Mouse (Mus musculus) heart, embryonic 14.5 days (tissue): ENCODE measurements around the gene Cdkn2b. TPM values are rescaled to one million over a fixed set of nuclear protein-coding genes. Genes with fewer than 3 reads are reported as not detected.

Experiments
- ATAC-seq: fragments of 200-750 bp; cut with Nextera tagmentation; 2 replicates; pipeline ENCODE4 v1.8.0; 2017; ENCODE audit warnings: low read depth, moderate TSS enrichment; ENCODE audit not compliant: insufficient number of reproducible peaks, insufficient read depth, low FRiP score
- H3K27ac ChIP-seq, 2 experiments: fragments of 200-500 bp in 1 of 2; fragments of 300-500 bp in 1 of 2; sonication (generic) in 1 of 2; replicated peaks in 1 of 2; 2 replicates each; pipeline ENCODE4 v1.5.1; 2012 to 2014; ENCODE audit warnings: low read depth in 2 of 2, low read length in 2 of 2, control low read depth in 1 of 2, mild to moderate bottlenecking in 1 of 2, mixed read lengths in 1 of 2; ENCODE audit not compliant: control insufficient read depth in 1 of 2, insufficient read depth in 1 of 2
- H3K27me3 ChIP-seq: fragments of 300-500 bp; sonication (generic); 2 replicates; pipeline ENCODE4 v1.6.1; 2014; ENCODE audit warnings: mild to moderate bottlenecking, low read length, control low read depth; ENCODE audit not compliant: control insufficient read depth, insufficient read depth
- H3K36me3 ChIP-seq: fragments of 300-500 bp; sonication (generic); 2 replicates; pipeline ENCODE4 v1.6.1; 2014; ENCODE audit warnings: mild to moderate bottlenecking, control low read depth, low read length, mixed read lengths; ENCODE audit not compliant: control insufficient read depth, insufficient read depth
- H3K4me1 ChIP-seq, 2 experiments: fragments of 200-500 bp in 1 of 2; fragments of 300-500 bp in 1 of 2; sonication (generic) in 1 of 2; 2 replicates each; pipeline ENCODE4 v1.6.1; 2012 to 2014; ENCODE audit warnings: low read length in 2 of 2, control low read depth in 1 of 2, mixed read lengths in 1 of 2; ENCODE audit not compliant: control insufficient read depth in 2 of 2, insufficient read depth in 2 of 2
- H3K4me2 ChIP-seq: fragments of 300-500 bp; sonication (generic); 2 replicates; pipeline ENCODE4 v1.6.1; 2014; ENCODE audit warnings: mild to moderate bottlenecking, low read length
- H3K4me3 ChIP-seq, 2 experiments: fragments of 200-500 bp in 1 of 2; fragments of 300-500 bp in 1 of 2; sonication (generic) in 1 of 2; 2 replicates each; pipeline ENCODE4 v1.5.1; 2012 to 2014; ENCODE audit warnings: low read length in 2 of 2, mild to moderate bottlenecking in 2 of 2, control low read depth in 1 of 2, low read depth in 1 of 2, moderate library complexity in 1 of 2; ENCODE audit not compliant: control insufficient read depth in 1 of 2, insufficient read depth in 1 of 2
- H3K9ac ChIP-seq: fragments of 300-500 bp; sonication (generic); 2 replicates; pipeline ENCODE4 v1.6.1; 2014; ENCODE audit warnings: mild to moderate bottlenecking, low read length
- H3K9me3 ChIP-seq: fragments of 300-500 bp; sonication (generic); 2 replicates; pipeline ENCODE4 v1.6.1; 2016; ENCODE audit warnings: low read length, control low read depth; ENCODE audit not compliant: control insufficient read depth
- WGBS: fragments of 180-500 bp; shearing (Covaris S2); extraction: QIAGEN DNeasy Blood & Tissue Kit; methylation state at CpG from one replicate; pipeline ENCODE4 v1.1.7; 2014; 5-methylcytosine and 5-hydroxymethylcytosine counted together
- polyA plus RNA-seq: library from polyadenylated mRNA; unstranded; fragments of >200 nt; fragmentation: Nextera tagmentation; extraction: Ambion mirVana; gene quantifications from 2 replicates; pipeline ENCODE4 v1.2.1, GENCODE M21; 2014

Gene Cdkn2b
- polyA plus RNA-seq, 1 experiment from 2014 or later: 1.2 TPM

DNA sequence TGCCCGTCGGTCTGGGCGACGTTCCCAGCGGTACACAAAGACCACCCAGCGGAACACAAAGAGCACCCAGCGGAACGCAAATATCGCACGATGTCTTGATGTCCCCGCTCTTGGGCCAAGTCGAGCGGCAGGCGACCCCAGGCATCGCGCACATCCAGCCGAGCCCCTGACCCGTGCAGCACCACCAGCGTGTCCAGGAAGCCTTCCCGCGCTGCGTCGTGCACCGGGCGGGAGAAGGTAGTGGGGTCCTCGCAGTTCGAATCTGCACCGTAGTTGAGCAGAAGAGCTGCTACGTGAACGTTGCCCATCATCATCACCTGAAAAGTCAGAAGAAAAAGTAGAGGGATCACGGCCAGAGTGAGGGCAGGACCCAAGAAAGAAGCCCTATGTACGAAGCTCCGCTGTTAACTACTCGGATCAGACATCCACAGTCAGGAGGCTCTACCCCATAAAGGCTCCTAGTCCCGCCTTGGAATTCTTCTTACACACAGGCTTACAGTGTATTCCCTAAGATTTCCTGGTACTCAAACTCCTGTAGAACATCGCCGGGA, 34.1 kb downstream of the Cdkn2b start:
- no peak overlapping the region for H3K4me2 ChIP-seq
- WGBS: 1% methylated on average over 37 of the region's 37 CpGs
- H3K4me1 ChIP-seq: no peaks in the 10 kb centered on the region
- H3K27ac ChIP-seq: no peak overlapping the region
- no peak for ATAC-seq
- H3K9ac ChIP-seq: no peak overlapping the region
- H3K27me3 ChIP-seq: peaks cover 97% of the 10 kb centered on the region
- no peaks in the 10 kb centered on the region for H3K36me3 ChIP-seq
- no peak overlapping the region for H3K4me3 ChIP-seq
- H3K9me3 ChIP-seq: no peaks in the 10 kb centered on the region

DNA sequence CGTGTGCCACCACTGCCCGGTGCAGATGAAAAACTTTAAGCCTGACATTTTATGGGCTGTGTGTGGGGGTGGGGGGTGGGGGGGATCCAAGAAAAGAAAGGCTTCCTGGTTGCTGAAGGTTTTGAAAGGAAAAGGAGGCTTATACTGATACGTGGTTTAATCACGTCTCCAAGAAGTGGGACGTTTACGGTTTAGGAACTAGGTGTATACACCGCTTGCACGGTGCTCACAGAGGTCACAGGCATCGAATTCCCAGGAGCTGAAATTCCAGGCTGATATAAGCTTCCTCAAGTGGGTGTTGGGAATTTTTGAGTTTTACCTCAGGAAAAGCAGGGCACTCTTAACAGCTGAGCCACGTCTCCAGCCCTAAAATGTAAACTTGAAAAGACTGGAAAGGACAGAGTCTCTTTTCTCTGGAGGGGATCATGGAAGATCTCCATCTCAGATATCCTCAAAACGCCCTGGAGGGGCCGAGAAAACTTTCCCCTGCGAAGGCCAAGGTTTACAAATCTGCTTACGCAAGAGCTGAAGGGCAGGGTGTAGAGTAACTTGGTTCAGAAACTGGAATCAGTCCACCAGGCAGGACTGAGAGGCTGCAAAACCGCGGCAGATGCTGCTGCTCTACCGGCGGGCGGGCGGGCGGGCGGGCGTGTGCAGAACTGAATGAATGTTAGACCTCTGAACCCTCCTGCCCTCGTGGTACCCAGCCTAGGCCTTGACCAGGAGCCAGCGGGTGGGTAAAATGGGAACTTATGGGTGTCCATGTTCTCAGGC, 34.8 kb downstream of the Cdkn2b start:
- no peaks in the 10 kb centered on the region for H3K36me3 ChIP-seq
- no peak overlapping the region for H3K4me2 ChIP-seq
- no peak for ATAC-seq
- WGBS: 4% methylated on average over 24 of the region's 25 CpGs
- H3K9me3 ChIP-seq: no peaks in the 10 kb centered on the region
- H3K27ac ChIP-seq: no peak overlapping the region
- no peak overlapping the region for H3K4me3 ChIP-seq
- no peak overlapping the region for H3K9ac ChIP-seq
- no peaks in the 10 kb centered on the region for H3K4me1 ChIP-seq
- H3K27me3 ChIP-seq: peaks cover 96% of the 10 kb centered on the region

DNA sequence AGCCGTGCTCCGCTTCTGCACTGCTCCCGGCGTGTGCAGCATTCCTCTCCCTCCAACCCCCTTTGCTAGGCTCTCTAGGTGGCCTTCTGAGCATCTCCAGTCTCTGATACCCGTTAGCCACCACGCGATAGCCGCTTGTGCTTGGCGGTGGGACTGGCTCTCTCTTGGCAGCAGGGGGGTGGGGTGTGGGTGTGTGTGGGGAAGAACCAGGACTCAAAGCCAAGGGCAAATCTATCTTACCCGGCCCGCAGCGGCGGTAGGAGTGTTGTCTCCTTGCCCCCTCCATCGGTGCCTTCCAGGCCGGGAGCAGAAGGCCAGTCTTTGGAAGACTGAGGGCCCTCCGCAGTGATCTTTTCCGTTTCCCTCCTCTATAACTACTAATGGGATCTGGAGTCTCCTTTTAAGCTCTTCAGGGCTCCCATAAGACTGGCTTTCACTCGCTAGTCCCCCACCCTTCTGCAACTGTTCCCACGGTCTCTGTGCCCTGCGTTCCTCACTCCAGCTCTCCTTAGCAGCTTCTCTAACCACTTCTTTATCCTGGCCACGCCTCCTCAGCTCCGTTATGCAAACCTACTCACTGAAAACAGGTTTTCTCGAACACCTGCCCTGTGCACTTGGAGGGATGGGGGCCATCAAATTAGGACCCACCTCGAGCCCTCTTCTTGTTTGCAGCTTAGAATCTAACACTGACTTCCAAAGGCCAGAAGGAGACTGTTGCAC, 35.9 kb downstream of the Cdkn2b start:
- Histone ChIP-seq H3K27me3 (peaks cover 98% of the 10 kb centered on the region), H3K36me3 (no peaks in the 10 kb centered on the region), H3K27ac (no peak overlapping the region), H3K9me3 (no peaks in the 10 kb centered on the region), H3K9ac (no peak overlapping the region), H3K4me3 (no peak overlapping the region), H3K4me1 (no peaks in the 10 kb centered on the region), H3K4me2 (no peak overlapping the region)
- ATAC-seq: no peak
- WGBS: under 1% methylated on average over 24 of the region's 24 CpGs

DNA sequence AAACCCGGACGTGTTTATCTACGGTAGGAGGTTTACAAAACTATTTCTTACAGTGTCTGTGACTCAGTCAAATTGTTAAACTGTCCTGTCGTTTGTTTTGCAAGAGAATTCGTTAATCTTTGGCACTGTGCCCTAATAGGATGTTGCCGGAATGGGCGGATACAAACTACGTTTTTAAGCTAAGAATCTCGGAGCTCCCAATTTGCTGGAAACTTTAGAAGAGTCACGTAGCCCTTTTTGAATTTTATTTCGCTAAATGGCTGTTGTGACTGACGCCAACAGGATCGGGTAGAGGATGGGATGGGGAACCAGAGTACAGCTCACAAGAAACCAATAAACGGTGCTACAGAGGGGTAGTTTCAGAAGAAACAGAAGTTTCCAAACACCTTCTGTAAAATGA, 36.8 kb downstream of the Cdkn2b start:
- WGBS: 1% methylated on average over 14 of the region's 14 CpGs
- no peak overlapping the region for H3K27ac ChIP-seq
- no peak for ATAC-seq

DNA sequence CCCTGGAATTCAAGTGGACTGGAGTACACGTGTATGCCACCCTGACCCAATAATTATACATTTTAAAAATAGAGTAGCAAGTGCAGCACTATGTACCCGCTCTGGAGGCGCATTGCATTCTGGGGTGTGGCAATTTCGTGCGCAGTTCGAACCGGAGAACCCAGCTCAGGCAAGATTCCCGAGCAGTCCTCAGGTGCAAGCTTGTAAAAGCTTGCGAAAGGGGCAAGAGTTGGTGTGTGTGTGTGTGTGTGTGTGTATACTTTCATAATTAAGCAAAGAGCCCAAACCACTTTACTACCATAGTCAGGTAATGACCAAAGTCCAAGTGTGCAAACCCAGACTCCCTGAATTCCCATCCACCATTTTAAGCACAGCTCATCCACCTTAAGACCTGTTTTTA, 37.3 kb downstream of the Cdkn2b start:
- peaks cover 84% of the 10 kb centered on the region for H3K27me3 ChIP-seq
- H3K9ac ChIP-seq: no peak overlapping the region
- no peak overlapping the region for H3K4me2 ChIP-seq
- under 1% methylated on average over 9 of the region's 9 CpGs for WGBS
- no peaks in the 10 kb centered on the region for H3K36me3 ChIP-seq
- H3K4me1 ChIP-seq: no peaks in the 10 kb centered on the region
- H3K27ac ChIP-seq: no peak overlapping the region
- no peak overlapping the region for H3K4me3 ChIP-seq
- H3K9me3 ChIP-seq: no peaks in the 10 kb centered on the region
- no peak for ATAC-seq

More for the DNA sequence above, 36.8 kb downstream of the Cdkn2b start:
- Histone ChIP-seq H3K4me2 (no peak overlapping the region), H3K9me3 (no peaks in the 10 kb centered on the region), H3K4me1 (no peaks in the 10 kb centered on the region), H3K36me3 (no peaks in the 10 kb centered on the region), H3K4me3 (no peak overlapping the region), H3K9ac (no peak overlapping the region), H3K27me3 (peaks cover 88% of the 10 kb centered on the region)

DNA sequence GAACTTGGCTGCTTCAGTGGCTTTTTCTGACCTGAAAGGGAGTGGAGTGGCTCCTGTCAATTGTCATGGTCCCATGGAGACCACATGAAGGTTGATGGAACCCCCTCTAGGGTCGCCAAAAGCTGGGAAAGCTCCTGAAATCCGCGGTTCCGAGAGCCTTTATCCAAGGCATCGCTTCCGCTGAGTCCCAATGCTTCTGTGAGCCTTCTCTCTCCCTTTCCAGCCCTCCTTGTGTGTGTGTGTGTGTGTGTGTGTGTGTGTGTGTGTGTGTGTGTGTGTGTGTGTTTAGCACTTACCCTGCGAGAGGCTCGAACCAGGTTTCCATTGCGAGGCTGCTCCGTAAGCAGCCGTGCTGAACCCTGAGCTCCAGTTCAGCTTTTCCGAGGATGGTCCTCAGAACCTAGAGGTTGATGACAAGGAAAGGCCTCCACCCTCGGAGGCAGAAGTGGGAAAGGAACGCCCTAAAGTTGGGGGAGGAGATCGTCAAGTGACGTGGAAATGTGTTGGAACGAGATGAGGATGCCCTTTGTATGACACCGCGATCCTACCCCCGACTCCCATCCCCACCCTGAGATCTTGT, 37.8 kb downstream of the Cdkn2b start:
- Histone ChIP-seq H3K27ac (no peak overlapping the region), H3K4me2 (no peak overlapping the region), H3K4me1 (no peaks in the 10 kb centered on the region), H3K9ac (no peak overlapping the region), H3K27me3 (peaks cover 80% of the 10 kb centered on the region), H3K36me3 (no peaks in the 10 kb centered on the region), H3K9me3 (no peaks in the 10 kb centered on the region), H3K4me3 (no peak overlapping the region)
- WGBS: 1% methylated on average over 20 of the region's 20 CpGs
- ATAC-seq: no peak

DNA sequence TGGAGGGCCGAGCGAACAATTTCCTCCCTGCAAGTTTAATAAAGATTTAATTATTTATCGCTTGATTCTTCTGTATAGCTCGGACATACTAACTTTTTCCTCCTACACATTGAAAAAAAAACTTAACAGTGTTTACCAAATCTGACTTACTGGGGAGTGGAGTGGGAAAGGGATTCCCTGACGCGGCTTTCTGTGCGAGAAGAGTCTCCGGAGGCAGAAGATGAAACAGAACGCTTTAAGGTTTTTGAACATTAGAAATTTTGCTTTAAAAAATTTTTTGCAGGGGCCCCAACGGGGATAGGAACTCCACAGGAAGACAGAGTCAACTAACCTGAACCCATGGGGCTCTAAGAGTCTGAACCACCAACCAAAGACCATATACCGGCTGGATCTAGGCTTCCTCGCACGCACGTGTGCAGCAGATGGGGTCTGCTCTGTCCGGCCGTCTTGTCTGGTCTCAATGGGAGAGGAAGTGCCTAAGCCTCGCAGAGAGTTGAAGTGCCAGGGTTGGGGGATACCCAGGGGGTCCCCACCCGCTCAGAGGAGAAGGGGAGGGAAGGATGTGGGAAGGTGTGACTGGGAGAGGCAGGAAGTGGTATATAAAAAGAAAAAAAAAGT, 38.6 kb downstream of the Cdkn2b start:
- Histone ChIP-seq H3K4me3 (no peak overlapping the region), H3K27me3 (peaks cover 78% of the 10 kb centered on the region), H3K9ac (no peak overlapping the region), H3K36me3 (no peaks in the 10 kb centered on the region), H3K4me2 (no peak overlapping the region), H3K27ac (no peak overlapping the region), H3K4me1 (no peaks in the 10 kb centered on the region), H3K9me3 (no peaks in the 10 kb centered on the region)
- 5% methylated on average over 18 of the region's 18 CpGs for WGBS
- ATAC-seq: no peak
